Mouse (Mus musculus) brain, embryonic 14.5 days (tissue): ENCODE data around the gene Chil3.

Source experiments
- CTCF ChIP-seq: fragments of 200-500 bp; IDR thresholded peaks from 2 replicates; pipeline ENCODE4 v1.5.1; 2012; ENCODE audit warnings: inconsistent platforms, mild to moderate bottlenecking, moderate library complexity, borderline replicate concordance; ENCODE audit not compliant: insufficient read depth, insufficient read length; ENCODE audit errors: extremely low read depth
- POLR2A ChIP-seq: fragments of 200-500 bp; IDR thresholded peaks from 2 replicates; pipeline ENCODE4 v1.6.1; 2012; ENCODE audit warnings: mild to moderate bottlenecking, inconsistent platforms, borderline replicate concordance; ENCODE audit not compliant: poor library complexity, insufficient read depth, insufficient read length, severe bottlenecking; ENCODE audit errors: extremely low read depth

- TF ChIP-seq POLR2A, result no peak
- TF ChIP-seq CTCF, result no peak
These were observed 40.4 kb downstream of the Chil3 start for GRCm38 (mm10) chr3:106126999-106127398.
